Mouse (Mus musculus): ENCODE measurements at regions not wholly inside any gene's neighbourhood (a gene's known extent, or its start where the extent isn't known, plus 50 kb on each side); places are given as distances from the start of the nearest gene placed in this dataset.

- Histone ChIP-seq H3K36me3 (replicated peaks) (no peaks in the 10 kb centered on the region), H3K27me3 (no peaks in the 10 kb centered on the region), H3K27ac (replicated peaks) (no peak overlapping the region), H3K4me2 (no peak overlapping the region), H3K4me1 (replicated peaks) (peaks cover 47% of the 10 kb centered on the region), H3K9ac (no peak overlapping the region), H3K9me3 (replicated peaks) (no peaks in the 10 kb centered on the region), H3K4me3 (replicated peaks) (no peak overlapping the region)
- ATAC-seq (ENCODE audit: insufficient read depth) = no peak
- WGBS (ENCODE audit: insufficient replicate concordance) = 7% methylated on average over 10 of the region's 10 CpGs
Observed at GRCm38 (mm10) chr19:6663391-6663790, 120.6 kb upstream of the Slc22a12 start.

DNA sequence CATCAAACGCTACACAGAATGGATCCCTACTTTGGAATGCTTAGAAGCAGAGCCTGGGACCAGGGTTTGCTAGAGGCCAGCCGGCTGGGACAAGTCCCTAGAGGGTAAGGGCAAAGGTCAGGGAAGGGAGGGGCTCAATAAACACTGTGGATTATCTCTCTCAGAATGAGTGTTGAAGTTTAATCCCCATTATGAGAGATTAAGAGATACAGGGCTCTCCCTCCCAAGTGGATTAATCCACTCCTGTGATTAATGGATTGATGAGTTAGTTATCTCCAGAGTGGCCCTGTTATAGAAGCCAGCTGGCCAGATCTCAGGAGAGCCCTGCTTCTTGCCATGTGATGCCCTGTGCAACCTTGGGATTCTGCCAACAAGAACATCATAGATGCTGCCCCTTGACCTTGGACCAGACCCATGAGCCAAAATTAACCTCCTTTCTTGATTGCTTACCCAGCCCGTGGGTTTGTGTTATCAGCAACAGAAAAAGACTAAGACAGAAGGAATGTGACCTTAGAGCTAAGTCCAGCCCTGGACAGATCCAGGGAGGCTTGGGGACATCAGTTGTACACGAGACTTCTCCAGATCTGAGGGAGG, 119.6 kb upstream of the Slc22a12 start:
- no peak overlapping the region for H3K9ac ChIP-seq
- no peak overlapping the region for H3K4me2 ChIP-seq
- H3K36me3 ChIP-seq (replicated peaks) = no peaks in the 10 kb centered on the region
- 33% methylated on average over 4 of the region's 4 CpGs for WGBS (ENCODE audit: insufficient replicate concordance)
- H3K4me3 ChIP-seq (replicated peaks) = no peak overlapping the region
- no peak for ATAC-seq (ENCODE audit: insufficient read depth)
- H3K9me3 ChIP-seq (replicated peaks) = no peaks in the 10 kb centered on the region
- no peak overlapping the region for H3K27ac ChIP-seq (replicated peaks)
- H3K27me3 ChIP-seq = no peaks in the 10 kb centered on the region
- peaks cover 47% of the 10 kb centered on the region for H3K4me1 ChIP-seq (replicated peaks)

DNA sequence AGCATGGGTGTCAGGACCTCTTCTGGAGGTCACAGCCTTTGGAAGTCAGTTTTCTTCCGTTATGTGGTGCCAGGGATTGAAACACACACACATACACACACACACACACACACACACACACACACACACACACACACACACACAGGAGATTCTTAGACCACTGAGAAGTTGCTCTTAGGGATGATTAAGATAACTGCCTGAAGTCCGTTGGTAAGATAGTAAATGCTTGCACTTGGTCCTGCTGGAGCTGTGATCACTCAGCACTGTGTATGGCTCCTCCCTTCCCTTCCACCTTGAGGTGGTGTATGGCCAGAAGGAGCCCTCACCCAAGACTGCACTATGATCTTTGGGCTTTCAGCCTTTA, 118.7 kb upstream of the Slc22a12 start:
- Histone ChIP-seq H3K9ac (no peak overlapping the region), H3K4me1 (replicated peaks) (peaks cover 47% of the 10 kb centered on the region), H3K27ac (replicated peaks) (no peak overlapping the region), H3K4me3 (replicated peaks) (no peak overlapping the region), H3K9me3 (replicated peaks) (no peaks in the 10 kb centered on the region), H3K36me3 (replicated peaks) (no peaks in the 10 kb centered on the region), H3K27me3 (no peaks in the 10 kb centered on the region), H3K4me2 (no peak overlapping the region)
- ATAC-seq (ENCODE audit: insufficient read depth) = no peak
- WGBS (ENCODE audit: insufficient replicate concordance) = 17% methylated on average over 2 of the region's 2 CpGs

DNA sequence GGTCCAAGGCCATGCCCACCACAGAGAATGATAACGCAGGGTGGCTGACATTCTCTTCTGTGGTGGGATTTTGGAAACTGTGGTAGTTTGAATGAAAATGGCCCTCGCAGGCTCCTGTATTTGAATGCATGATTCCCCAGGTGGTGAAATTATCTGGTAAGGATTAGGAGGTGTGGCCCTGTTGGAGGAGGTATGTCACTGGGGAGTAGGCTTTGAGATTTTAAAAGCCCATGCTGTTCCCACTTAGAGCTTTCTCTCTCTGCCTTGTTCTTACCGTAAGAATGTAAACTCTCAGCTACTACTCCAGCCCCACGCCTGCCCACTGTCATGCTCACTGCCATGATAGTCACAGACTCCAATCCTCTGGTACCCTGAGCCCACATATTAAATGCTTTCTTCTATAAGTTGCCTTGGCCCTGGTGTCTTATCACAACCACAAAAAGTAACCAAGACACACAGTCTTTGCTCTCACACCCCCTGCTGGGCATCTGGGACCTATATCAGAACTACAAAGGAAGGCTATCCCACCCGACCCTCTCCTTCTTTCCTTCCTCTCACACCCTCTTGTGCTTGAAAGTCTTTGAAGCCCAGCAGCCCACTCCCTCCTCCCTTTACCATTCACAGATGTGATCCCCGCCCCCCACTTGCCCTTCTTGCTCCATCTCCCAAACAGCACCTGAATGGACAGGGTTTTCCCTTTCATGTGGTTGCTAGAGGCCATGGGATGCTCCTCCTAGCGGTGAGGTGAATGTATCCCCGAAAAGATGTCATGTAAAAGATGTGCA, 118.1 kb upstream of the Slc22a12 start:
- H3K27ac ChIP-seq (replicated peaks) = 0 out of 2 replicates have a peak overlapping the region, but pooled peaks have one; percentile 24
- peak overlapping the region; percentile 39 for H3K4me2 ChIP-seq
- H3K36me3 ChIP-seq (replicated peaks) = no peaks in the 10 kb centered on the region
- no peaks in the 10 kb centered on the region for H3K9me3 ChIP-seq (replicated peaks)
- 0 out of 2 replicates have a peak, but pooled peaks have one; percentile 6 for ATAC-seq (ENCODE audit: insufficient read depth)
- H3K9ac ChIP-seq = no peak overlapping the region
- H3K4me3 ChIP-seq (replicated peaks) = no peak overlapping the region
- 28% methylated on average over 8 of the region's 8 CpGs for WGBS (ENCODE audit: insufficient replicate concordance)
- no peaks in the 10 kb centered on the region for H3K27me3 ChIP-seq
- H3K4me1 ChIP-seq (replicated peaks) = peaks cover 47% of the 10 kb centered on the region

DNA sequence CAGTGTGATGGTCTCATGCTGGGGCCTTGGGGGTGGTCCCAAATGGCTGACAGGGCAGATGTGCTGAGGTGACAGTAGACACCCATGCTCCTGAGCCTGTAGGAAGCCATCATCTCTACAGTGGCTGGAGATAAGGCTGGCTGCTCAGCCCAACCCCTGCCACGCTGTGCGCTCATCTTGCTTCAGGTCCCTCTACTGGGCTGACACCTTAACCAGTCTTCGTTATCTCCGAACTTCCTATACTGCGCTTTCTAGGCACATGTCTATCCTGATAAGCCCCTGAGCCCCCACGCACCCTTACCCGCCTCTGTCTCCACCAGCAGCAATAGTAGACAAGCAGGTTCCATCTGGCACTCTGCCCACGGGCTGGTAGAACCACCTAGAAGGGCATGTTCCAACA, 117.3 kb upstream of the Slc22a12 start:
- H3K27me3 ChIP-seq = no peaks in the 10 kb centered on the region
- H3K4me1 ChIP-seq (replicated peaks) = peaks cover 47% of the 10 kb centered on the region
- H3K9ac ChIP-seq = no peak overlapping the region
- peak overlapping the region; percentile 39 for H3K4me2 ChIP-seq
- H3K9me3 ChIP-seq (replicated peaks) = no peaks in the 10 kb centered on the region
- H3K4me3 ChIP-seq (replicated peaks) = no peak overlapping the region
- H3K36me3 ChIP-seq (replicated peaks) = no peaks in the 10 kb centered on the region
- H3K27ac ChIP-seq (replicated peaks) = 0 out of 2 replicates have a peak overlapping the region, but pooled peaks have one; percentile 38
- peak; percentile 92 for ATAC-seq (ENCODE audit: insufficient read depth)
- 17% methylated on average over 8 of the region's 8 CpGs for WGBS (ENCODE audit: insufficient replicate concordance)

- H3K4me2 ChIP-seq = no peak overlapping the region
- ATAC-seq (ENCODE audit: insufficient read depth) = no peak
- H3K4me3 ChIP-seq (replicated peaks) = no peak overlapping the region
- H3K9ac ChIP-seq = no peak overlapping the region
- H3K9me3 ChIP-seq (replicated peaks) = 0 out of 2 replicates have a peak, but pooled peaks cover 3% of the 10 kb centered on the region
- no peaks in the 10 kb centered on the region for H3K27me3 ChIP-seq
- H3K27ac ChIP-seq (replicated peaks) = no peak overlapping the region
- H3K4me1 ChIP-seq (replicated peaks) = peaks cover 2% of the 10 kb centered on the region
- H3K36me3 ChIP-seq (replicated peaks) = no peaks in the 10 kb centered on the region
- 68% methylated on average over 5 of the region's 5 CpGs for WGBS (ENCODE audit: insufficient replicate concordance)
Observed at GRCm38 (mm10) chr19:6654550-6654949, 111.7 kb upstream of the Slc22a12 start.

DNA sequence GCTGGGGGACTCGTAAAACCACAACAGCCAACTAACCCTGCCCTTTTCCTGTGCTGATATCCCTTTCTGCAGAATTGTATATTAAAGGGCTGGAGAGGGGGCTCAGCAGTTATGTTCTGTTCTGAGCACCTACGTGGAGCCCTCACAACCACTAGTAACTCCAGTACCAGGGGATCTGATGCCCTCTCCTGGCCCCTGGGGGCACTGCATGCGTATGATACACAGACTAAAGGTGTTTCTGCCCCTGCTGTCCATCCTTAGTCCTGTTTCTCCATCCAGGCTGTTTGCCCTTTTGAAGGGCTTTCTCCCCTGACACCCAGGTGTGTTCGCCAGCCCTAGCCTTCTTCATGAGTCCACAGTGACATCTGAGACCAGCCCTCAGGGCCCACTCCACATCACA, 109.9 kb upstream of the Slc22a12 start:
- H3K4me1 ChIP-seq (replicated peaks) = no peaks in the 10 kb centered on the region
- H3K4me3 ChIP-seq (replicated peaks) = no peak overlapping the region
- H3K9ac ChIP-seq = no peak overlapping the region
- H3K4me2 ChIP-seq = no peak overlapping the region
- no peak for ATAC-seq (ENCODE audit: insufficient read depth)
- WGBS (ENCODE audit: insufficient replicate concordance) = 58% methylated on average over 4 of the region's 4 CpGs
- no peaks in the 10 kb centered on the region for H3K27me3 ChIP-seq
- 0 out of 2 replicates have a peak, but pooled peaks cover 3% of the 10 kb centered on the region for H3K9me3 ChIP-seq (replicated peaks)
- no peaks in the 10 kb centered on the region for H3K36me3 ChIP-seq (replicated peaks)
- H3K27ac ChIP-seq (replicated peaks) = no peak overlapping the region

DNA sequence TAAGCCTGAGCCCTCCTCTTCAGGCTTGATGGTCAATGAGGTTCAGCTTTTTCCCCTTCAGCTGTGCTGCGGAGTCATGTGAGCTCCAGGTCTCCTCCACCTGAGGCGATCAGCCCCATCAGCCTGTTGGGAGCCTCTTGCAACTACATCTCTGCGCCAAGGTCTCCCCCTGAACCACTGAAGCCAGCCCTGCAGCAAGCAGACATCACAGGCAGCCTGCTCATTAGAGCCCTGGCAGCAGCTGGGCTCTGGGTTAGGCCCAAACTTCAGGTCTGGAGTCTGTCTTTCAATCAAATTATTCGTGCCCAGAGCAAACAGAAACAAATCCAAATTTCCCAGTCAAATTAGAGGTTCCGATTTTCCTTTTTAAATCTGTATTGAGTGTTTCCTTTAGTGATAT, 108.4 kb upstream of the Slc22a12 start:
- no peak overlapping the region for H3K27ac ChIP-seq (replicated peaks)
- H3K4me3 ChIP-seq (replicated peaks) = no peak overlapping the region
- 53% methylated on average over 5 of the region's 5 CpGs for WGBS (ENCODE audit: insufficient replicate concordance)
- 0 out of 2 replicates have a peak, but pooled peaks cover 3% of the 10 kb centered on the region for H3K9me3 ChIP-seq (replicated peaks)
- H3K9ac ChIP-seq = no peak overlapping the region
- no peaks in the 10 kb centered on the region for H3K4me1 ChIP-seq (replicated peaks)
- no peak for ATAC-seq (ENCODE audit: insufficient read depth)
- H3K27me3 ChIP-seq = no peaks in the 10 kb centered on the region
- no peaks in the 10 kb centered on the region for H3K36me3 ChIP-seq (replicated peaks)
- H3K4me2 ChIP-seq = no peak overlapping the region

DNA sequence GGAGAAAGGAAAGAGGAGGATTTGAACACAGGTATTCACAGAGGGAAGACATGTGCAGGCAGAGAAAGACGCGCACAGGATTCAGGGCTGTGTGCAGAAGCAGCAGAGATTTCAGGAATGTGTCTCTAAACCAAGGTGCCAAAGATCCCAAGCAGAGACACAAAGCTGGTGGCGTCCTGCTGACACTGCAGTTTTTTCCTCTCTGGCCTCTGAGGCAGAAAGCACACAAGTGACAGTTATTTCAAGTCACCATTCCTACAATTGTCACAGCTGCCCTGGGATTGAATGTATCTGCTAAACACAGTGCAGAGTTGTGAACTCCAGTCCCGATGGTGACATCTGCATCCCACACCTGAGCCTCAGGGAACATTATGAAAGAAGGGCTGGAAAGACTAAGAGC, 107.1 kb upstream of the Slc22a12 start:
- Histone ChIP-seq H3K27ac (replicated peaks) (no peak overlapping the region), H3K4me2 (no peak overlapping the region), H3K27me3 (no peaks in the 10 kb centered on the region), H3K9ac (no peak overlapping the region), H3K36me3 (replicated peaks) (no peaks in the 10 kb centered on the region), H3K4me1 (replicated peaks) (no peaks in the 10 kb centered on the region), H3K4me3 (replicated peaks) (no peak overlapping the region), H3K9me3 (replicated peaks) (0 out of 2 replicates have a peak, but pooled peaks cover 3% of the 10 kb centered on the region)
- 63% methylated on average over 4 of the region's 4 CpGs for WGBS (ENCODE audit: insufficient replicate concordance)
- ATAC-seq (ENCODE audit: insufficient read depth) = no peak

- Histone ChIP-seq H3K9ac (no peak overlapping the region), H3K4me2 (no peak overlapping the region), H3K9me3 (replicated peaks) (no peaks in the 10 kb centered on the region), H3K36me3 (replicated peaks) (no peaks in the 10 kb centered on the region), H3K27me3 (peaks cover 2% of the 10 kb centered on the region; the same call in 1 of the 2 replicates), H3K4me1 (replicated peaks) (no peaks in the 10 kb centered on the region), H3K4me3 (replicated peaks) (no peak overlapping the region), H3K27ac (replicated peaks) (no peak overlapping the region)
- ATAC-seq (ENCODE audit: insufficient read depth) = no peak
- 55% methylated on average over 4 of the region's 4 CpGs for WGBS (ENCODE audit: insufficient replicate concordance)
Observed at GRCm38 (mm10) chr19:6647686-6648085, 104.9 kb upstream of the Slc22a12 start.

- Histone ChIP-seq H3K36me3 (replicated peaks) (no peaks in the 10 kb centered on the region), H3K9me3 (replicated peaks) (no peaks in the 10 kb centered on the region), H3K27me3 (peaks cover 7% of the 10 kb centered on the region; the same call in 1 of the 2 replicates), H3K4me2 (no peak overlapping the region), H3K4me3 (replicated peaks) (no peak overlapping the region), H3K4me1 (replicated peaks) (no peaks in the 10 kb centered on the region), H3K27ac (replicated peaks) (no peak overlapping the region), H3K9ac (no peak overlapping the region)
- no peak for ATAC-seq (ENCODE audit: insufficient read depth)
- 69% methylated on average over 3 of the region's 3 CpGs for WGBS (ENCODE audit: insufficient replicate concordance)
Observed at GRCm38 (mm10) chr19:6647216-6647615, 104.4 kb upstream of the Slc22a12 start.
